Mouse (Mus musculus) monocyte, adult 5-6 weeks (primary cell): Measurements from ENCODE around the gene Coro2b. TPM values are rescaled to one million over a fixed set of nuclear protein-coding genes. Genes with fewer than 3 reads are reported as not detected.
"Not testable (repeated sequence)": the region's sequence is repeated elsewhere in the genome, so short reads cannot be mapped to it uniquely, and the experiment has no call there.

ENCODE experiments used
- ATAC-seq: fragments of 153-309, 156-312 bp; replicated peaks from 2 replicates; pipeline ENCODE4 v1.8.0; 2017; ENCODE audit warnings: mild to moderate bottlenecking; ENCODE audit not compliant: low TSS enrichment, insufficient number of reproducible peaks, severe bottlenecking, poor library complexity, low FRiP score
- total RNA-seq: library from RNA; stranded (forward); fragments of 200-1000, 200-491, 200-594 nt; gene quantifications from 3 replicates; pipeline ENCODE4 v1.2.3, GENCODE M21; 2017

Coro2b gene
- total RNA-seq, 1 experiment from 2014 or later, result not detected

- no peak for ATAC-seq
These were observed 76.8 kb downstream of the Coro2b start for GRCm38 (mm10) chr9:62460086-62460485.

GRCm38 (mm10) chr9:62458457-62458856, 78.4 kb downstream of the Coro2b start:
- no peak for ATAC-seq

- ATAC-seq, result no peak
These were observed 80.8 kb downstream of the Coro2b start for GRCm38 (mm10) chr9:62456015-62456414.

- no peak for ATAC-seq
These were observed 81.5 kb downstream of the Coro2b start for GRCm38 (mm10) chr9:62455210-62455969.

GRCm38 (mm10) chr9:62452373-62452993, 84.4 kb downstream of the Coro2b start:
- ATAC-seq, result no peak

GRCm38 (mm10) chr9:62451585-62452372, 85.1 kb downstream of the Coro2b start:
- ATAC-seq, result no peak

- no peak for ATAC-seq
These were observed 86.0 kb downstream of the Coro2b start for GRCm38 (mm10) chr9:62450862-62451261.

GRCm38 (mm10) chr9:62450355-62450754, 86.5 kb downstream of the Coro2b start:
- no peak for ATAC-seq

- ATAC-seq, result not testable (repeated sequence)
These were observed 89.5 kb downstream of the Coro2b start for GRCm38 (mm10) chr9:62447337-62447736.

GRCm38 (mm10) chr9:62438755-62439101, 98.1 kb downstream of the Coro2b start:
- no peak for ATAC-seq

- no peak for ATAC-seq
These were observed 98.6 kb downstream of the Coro2b start for GRCm38 (mm10) chr9:62438085-62438754.

GRCm38 (mm10) chr9:62437446-62437845, 99.4 kb downstream of the Coro2b start:
- ATAC-seq, result no peak

- no peak for ATAC-seq
These were observed 101.1 kb downstream of the Coro2b start for GRCm38 (mm10) chr9:62435613-62436318.

- ATAC-seq, result no peak
These were observed 104.4 kb downstream of the Coro2b start for GRCm38 (mm10) chr9:62432261-62433060.

GRCm38 (mm10) chr9:62430741-62431140, 106.1 kb downstream of the Coro2b start:
- no peak for ATAC-seq

- ATAC-seq, result no peak
These were observed 109.8 kb downstream of the Coro2b start for GRCm38 (mm10) chr9:62427010-62427409.

- ATAC-seq, result no peak
These were observed 110.3 kb downstream of the Coro2b start for GRCm38 (mm10) chr9:62426531-62426930.

- ATAC-seq, result no peak
These were observed 110.8 kb downstream of the Coro2b start for GRCm38 (mm10) chr9:62426021-62426420.
